Mouse (Mus musculus) lung, postnatal 0 days (tissue): Measurements from ENCODE around the gene Dnaic2. TPM values are rescaled to one million over a fixed set of nuclear protein-coding genes. Genes with fewer than 3 reads are reported as not detected.

Experiments used
- ATAC-seq: fragments of 200-750 bp; cut with Nextera tagmentation; 2 replicates; pipeline ENCODE4 v1.8.0; 2017; ENCODE audit warnings: moderate library complexity
- DNase-seq: peaks from one replicate; pipeline ENCODE4 v3.0.0-alpha.2; 2016; ENCODE audit warnings: low spot score
- H3K27ac ChIP-seq: fragments of 300-500 bp; sonication (generic); 2 replicates; pipeline ENCODE4 v1.5.1; 2014; ENCODE audit warnings: antibody characterized with exemption, mild to moderate bottlenecking, low read length, mixed read lengths
- H3K27me3 ChIP-seq: fragments of 300-500 bp; sonication (generic); replicated peaks from 2 replicates; pipeline ENCODE4 v1.6.1; 2014; ENCODE audit warnings: low read length, mixed read lengths; ENCODE audit not compliant: insufficient read depth
- H3K36me3 ChIP-seq: fragments of 300-500 bp; sonication (generic); 2 replicates; pipeline ENCODE4 v1.6.1; 2014; ENCODE audit warnings: low read length, mixed read lengths; ENCODE audit not compliant: insufficient read depth
- H3K4me1 ChIP-seq: fragments of 300-500 bp; sonication (generic); 2 replicates; pipeline ENCODE4 v1.6.1; 2014; ENCODE audit warnings: antibody characterized with exemption, low read depth, low read length, mixed read lengths; ENCODE audit not compliant: insufficient read depth
- H3K4me2 ChIP-seq: fragments of 300-500 bp; sonication (generic); replicated peaks from 2 replicates; pipeline ENCODE4 v1.6.1; 2014; ENCODE audit warnings: low read depth, mild to moderate bottlenecking, low read length, moderate library complexity, mixed read lengths
- H3K4me3 ChIP-seq: fragments of 300-500 bp; sonication (generic); 2 replicates; pipeline ENCODE4 v1.5.1; 2014; ENCODE audit warnings: low read depth, low read length
- H3K9ac ChIP-seq: fragments of 300-500 bp; sonication (generic); replicated peaks from 2 replicates; pipeline ENCODE4 v1.6.1; 2014; ENCODE audit warnings: low read depth, mild to moderate bottlenecking
- H3K9me3 ChIP-seq: fragments of 300-500 bp; sonication (generic); 2 replicates; pipeline ENCODE4 v1.6.1; 2016; ENCODE audit warnings: low read length, mixed read lengths
- CTCF ChIP-seq: IDR thresholded peaks from 2 replicates; pipeline ENCODE4 v1.5.1; 2016; ENCODE audit warnings: antibody characterized with exemption, mild to moderate bottlenecking
- EP300 ChIP-seq: IDR thresholded peaks from 2 replicates; pipeline ENCODE4 v1.6.1; 2016; ENCODE audit warnings: antibody characterized with exemption, mild to moderate bottlenecking, control low read depth
- WGBS: fragments of 180-500 bp; shearing (Covaris S2); extraction: QIAGEN DNeasy Blood & Tissue Kit; methylation state at CpG from one replicate; pipeline ENCODE4 v1.1.7; 2014; 5-methylcytosine and 5-hydroxymethylcytosine counted together
- polyA plus RNA-seq: library from polyadenylated mRNA; unstranded; fragments of >200 nt; fragmentation: Nextera tagmentation; extraction: Ambion mirVana; gene quantifications from 2 replicates; pipeline ENCODE4 v1.2.1, GENCODE M21; 2015

Gene Dnaic2
- polyA plus RNA-seq, 1 experiment from 2014 or later = 6.4 TPM

GRCm38 (mm10) chr11:114787611-114788010, 60.4 kb downstream of the Dnaic2 start:
- Histone ChIP-seq H3K27me3 (peaks cover 62% of the 10 kb centered on the region), H3K4me3 (no peak overlapping the region), H3K9ac (no peak overlapping the region), H3K4me2 (no peak overlapping the region), H3K4me1 (peaks cover 3% of the 10 kb centered on the region), H3K27ac (no peak overlapping the region), H3K36me3 (no peaks in the 10 kb centered on the region), H3K9me3 (no peaks in the 10 kb centered on the region)
- ATAC-seq (no peak), DNase-seq (no peak)
- no peak for TF ChIP-seq EP300
- no peak for TF ChIP-seq CTCF
- WGBS = 85% methylated on average over 3 of the region's 3 CpGs

- TF ChIP-seq CTCF (peak; percentile 96), EP300 (no peak)
- ATAC-seq (peak; percentile 66), DNase-seq (peak; percentile 82)
- H3K9ac ChIP-seq = no peak overlapping the region
- H3K4me2 ChIP-seq = no peak overlapping the region
- peaks cover 77% of the 10 kb centered on the region for H3K27me3 ChIP-seq
- H3K9me3 ChIP-seq = no peaks in the 10 kb centered on the region
- 8% methylated on average over 30 of the region's 30 CpGs for WGBS
- no peak overlapping the region for H3K4me3 ChIP-seq
- H3K27ac ChIP-seq = no peak overlapping the region
- H3K36me3 ChIP-seq = no peaks in the 10 kb centered on the region
- H3K4me1 ChIP-seq = peaks cover 3% of the 10 kb centered on the region
Observed at GRCm38 (mm10) chr11:114789061-114789714, 62.0 kb downstream of the Dnaic2 start.

- no peak overlapping the region for H3K27ac ChIP-seq
- no peak for ATAC-seq
- no peak overlapping the region for H3K9ac ChIP-seq
- no peak overlapping the region for H3K4me3 ChIP-seq
- H3K27me3 ChIP-seq = peaks cover 79% of the 10 kb centered on the region
- no peaks in the 10 kb centered on the region for H3K9me3 ChIP-seq
- 55% methylated on average over 9 of the region's 9 CpGs for WGBS
- no peak overlapping the region for H3K4me2 ChIP-seq
- no peak for TF ChIP-seq EP300
- no peak for TF ChIP-seq CTCF
- no peaks in the 10 kb centered on the region for H3K36me3 ChIP-seq
- no peak for DNase-seq
- H3K4me1 ChIP-seq = peaks cover 3% of the 10 kb centered on the region
Observed at GRCm38 (mm10) chr11:114789716-114790115, 62.5 kb downstream of the Dnaic2 start.

GRCm38 (mm10) chr11:114790171-114790570, 63.0 kb downstream of the Dnaic2 start:
- no peak overlapping the region for H3K4me3 ChIP-seq
- TF ChIP-seq EP300 (no peak), CTCF (no peak)
- no peak overlapping the region for H3K27ac ChIP-seq
- 52% methylated on average over 12 of the region's 12 CpGs for WGBS
- H3K4me1 ChIP-seq = peaks cover 3% of the 10 kb centered on the region
- H3K27me3 ChIP-seq = peaks cover 79% of the 10 kb centered on the region
- H3K9me3 ChIP-seq = no peaks in the 10 kb centered on the region
- DNase-seq (no peak), ATAC-seq (no peak)
- H3K9ac ChIP-seq = no peak overlapping the region
- H3K4me2 ChIP-seq = no peak overlapping the region
- H3K36me3 ChIP-seq = no peaks in the 10 kb centered on the region

- Histone ChIP-seq H3K27ac (no peak overlapping the region), H3K36me3 (no peaks in the 10 kb centered on the region), H3K4me3 (no peak overlapping the region), H3K27me3 (peaks cover 75% of the 10 kb centered on the region), H3K4me2 (no peak overlapping the region), H3K9ac (no peak overlapping the region), H3K4me1 (peaks cover 3% of the 10 kb centered on the region), H3K9me3 (no peaks in the 10 kb centered on the region)
- DNase-seq = no peak
- TF ChIP-seq CTCF = peak; percentile 39
- TF ChIP-seq EP300 = no peak
- 38% methylated on average over 4 of the region's 4 CpGs for WGBS
- ATAC-seq = no peak
Observed at GRCm38 (mm10) chr11:114790841-114791240, 63.6 kb downstream of the Dnaic2 start.

- TF ChIP-seq EP300 (no peak), CTCF (no peak)
- H3K9ac ChIP-seq = no peak overlapping the region
- no peak for ATAC-seq
Observed at GRCm38 (mm10) chr11:114791351-114791889, 64.2 kb downstream of the Dnaic2 start.

More at GRCm38 (mm10) chr11:114791351-114791889, 64.2 kb downstream of the Dnaic2 start:
- Histone ChIP-seq H3K4me2 (peak overlapping the region; percentile 49), H3K4me3 (peak overlapping the region; percentile 27), H3K27ac (no peak overlapping the region), H3K4me1 (peaks cover under 1% of the 10 kb centered on the region), H3K27me3 (peaks cover 69% of the 10 kb centered on the region), H3K36me3 (no peaks in the 10 kb centered on the region), H3K9me3 (no peaks in the 10 kb centered on the region)
- WGBS = 7% methylated on average over 50 of the region's 50 CpGs
- no peak for DNase-seq
